Mouse (Mus musculus): Measurements from ENCODE around the gene Mark1. TPM values are rescaled to one million over a fixed set of nuclear protein-coding genes. Genes with fewer than 3 reads are reported as not detected.

Mark1 gene
- polyA plus RNA-seq, 1 experiment: 2.2 TPM

DNA sequence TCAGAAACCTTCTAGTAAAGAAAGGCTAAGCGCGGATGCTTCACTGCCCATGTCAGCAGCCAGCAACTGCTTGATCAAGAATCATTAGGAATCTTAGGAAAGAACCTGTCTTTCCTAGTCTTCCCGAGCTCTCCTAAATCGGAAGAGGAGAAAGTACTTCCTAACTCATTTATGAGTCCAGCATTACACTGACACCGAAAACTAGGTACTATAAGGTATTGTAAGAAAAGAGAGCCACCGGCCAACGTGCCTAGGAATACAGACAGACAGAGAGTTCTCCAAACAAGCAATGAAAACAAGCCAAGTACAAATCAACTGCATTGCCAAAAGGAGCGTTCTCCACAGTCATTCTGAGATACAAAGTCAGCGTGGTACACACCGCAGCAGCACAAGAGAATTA, 8.2 kb downstream of the Mark1 start:
- TF ChIP-seq POLR2A (IDR thresholded peaks at IDR 0.05; ENCODE audit: low read depth, low read length) (no peak), CTCF (conservative IDR thresholded peaks at IDR 0.05; ENCODE audit: insufficient read depth, insufficient read length, low read depth, low read length) (no peak)
- Histone ChIP-seq H3K27me3 (replicated peaks; ENCODE audit: control insufficient read depth, insufficient read depth, low read length) (no peaks in the 10 kb centered on the region), H3K4me1 (ENCODE audit: control insufficient read depth, insufficient read depth, low read length) (no peaks in the 10 kb centered on the region), H3K27ac (ENCODE audit: insufficient read depth, low read depth, low read length) (no peak overlapping the region), H3K36me3 (ENCODE audit: control insufficient read depth, insufficient read depth, low read length) (no peaks in the 10 kb centered on the region), H3K4me3 (ENCODE audit: insufficient read depth, low read depth, low read length) (no peak overlapping the region)
- no peak for DNase-seq
- 89% methylated on average over 10 of the region's 10 CpGs for whole genome bisulfite sequencing

GRCm38 (mm10) chr1:184986748-184987147, 12.6 kb downstream of the Mark1 start:
- no peaks in the 10 kb centered on the region for H3K36me3 ChIP-seq (ENCODE audit: control insufficient read depth, insufficient read depth, low read length)
- no peaks in the 10 kb centered on the region for H3K27me3 ChIP-seq (replicated peaks; ENCODE audit: control insufficient read depth, insufficient read depth, low read length)
- H3K4me3 ChIP-seq (ENCODE audit: insufficient read depth, low read depth, low read length): no peak overlapping the region
- no peaks in the 10 kb centered on the region for H3K4me1 ChIP-seq (ENCODE audit: control insufficient read depth, insufficient read depth, low read length)
- no peak for DNase-seq
- TF ChIP-seq CTCF (conservative IDR thresholded peaks at IDR 0.05; ENCODE audit: insufficient read depth, insufficient read length, low read depth, low read length) (no peak), POLR2A (IDR thresholded peaks at IDR 0.05; ENCODE audit: low read depth, low read length) (no peak)
- H3K27ac ChIP-seq (ENCODE audit: insufficient read depth, low read depth, low read length): no peak overlapping the region
- 53% methylated on average over 2 of the region's 2 CpGs for WGBS

DNA sequence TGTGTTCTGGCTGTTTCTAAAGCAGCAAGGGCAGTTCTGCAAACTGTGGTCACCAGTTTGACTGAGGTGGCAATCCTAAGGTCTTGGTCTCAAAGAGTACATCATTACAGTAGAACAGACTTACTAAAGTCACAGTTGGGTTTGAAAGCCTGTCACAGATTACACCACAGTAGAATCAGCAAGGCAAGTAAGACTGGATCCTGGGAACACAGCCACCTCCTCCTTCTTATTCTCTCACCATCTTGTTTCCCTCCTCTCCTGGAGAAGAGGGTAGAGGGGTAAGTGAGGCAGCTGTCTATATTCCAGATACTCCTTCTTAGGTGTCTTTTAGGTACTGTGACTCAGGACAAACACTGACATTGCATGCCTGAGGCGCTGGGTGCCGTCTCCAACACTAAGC, 14.6 kb downstream of the Mark1 start:
- H3K4me3 ChIP-seq (ENCODE audit: insufficient read depth, low read depth, low read length): no peak overlapping the region
- no peak for TF ChIP-seq CTCF (conservative IDR thresholded peaks at IDR 0.05; ENCODE audit: insufficient read depth, insufficient read length, low read depth, low read length)
- TF ChIP-seq POLR2A (IDR thresholded peaks at IDR 0.05; ENCODE audit: low read depth, low read length): no peak
- no peak overlapping the region for H3K27ac ChIP-seq (ENCODE audit: insufficient read depth, low read depth, low read length)
- no peaks in the 10 kb centered on the region for H3K4me1 ChIP-seq (ENCODE audit: control insufficient read depth, insufficient read depth, low read length)
- 85% methylated on average over 2 of the region's 2 CpGs for WGBS
- no peaks in the 10 kb centered on the region for H3K36me3 ChIP-seq (ENCODE audit: control insufficient read depth, insufficient read depth, low read length)
- DNase-seq: no peak
- H3K27me3 ChIP-seq (replicated peaks; ENCODE audit: control insufficient read depth, insufficient read depth, low read length): no peaks in the 10 kb centered on the region

DNA sequence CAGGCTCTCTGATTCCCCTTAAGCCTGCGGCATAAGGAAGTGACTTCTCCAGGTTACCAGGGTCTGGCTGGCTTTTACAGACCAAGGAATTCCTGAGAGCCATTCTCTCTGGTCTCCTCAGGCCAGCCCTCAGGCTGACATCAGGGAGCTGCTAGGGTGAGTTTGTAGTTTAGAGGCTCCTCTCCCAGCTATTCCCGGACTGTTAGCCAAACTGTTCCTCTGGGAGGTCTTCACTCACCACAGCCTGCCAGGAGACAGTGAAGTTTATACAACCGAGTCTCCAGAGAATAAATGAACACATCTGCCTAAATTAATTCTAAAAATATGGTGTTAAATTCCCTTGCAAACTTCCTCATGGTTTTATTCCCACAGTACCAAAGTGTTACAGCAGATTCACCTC, 15.6 kb downstream of the Mark1 start:
- 52% methylated on average over 3 of the region's 3 CpGs for WGBS
- DNase-seq: no peak
- no peak for TF ChIP-seq POLR2A (IDR thresholded peaks at IDR 0.05; ENCODE audit: low read depth, low read length)
- TF ChIP-seq CTCF (conservative IDR thresholded peaks at IDR 0.05; ENCODE audit: insufficient read depth, insufficient read length, low read depth, low read length): no peak
- no peaks in the 10 kb centered on the region for H3K4me1 ChIP-seq (ENCODE audit: control insufficient read depth, insufficient read depth, low read length)
- no peak overlapping the region for H3K27ac ChIP-seq (ENCODE audit: insufficient read depth, low read depth, low read length)
- no peaks in the 10 kb centered on the region for H3K36me3 ChIP-seq (ENCODE audit: control insufficient read depth, insufficient read depth, low read length)
- H3K27me3 ChIP-seq (replicated peaks; ENCODE audit: control insufficient read depth, insufficient read depth, low read length): no peaks in the 10 kb centered on the region
- H3K4me3 ChIP-seq (ENCODE audit: insufficient read depth, low read depth, low read length): no peak overlapping the region

- no peak for TF ChIP-seq CTCF (conservative IDR thresholded peaks at IDR 0.05; ENCODE audit: insufficient read depth, insufficient read length, low read depth, low read length)
- no peak for TF ChIP-seq POLR2A (IDR thresholded peaks at IDR 0.05; ENCODE audit: low read depth, low read length)
- Histone ChIP-seq H3K4me3 (ENCODE audit: insufficient read depth, low read depth, low read length) (no peak overlapping the region), H3K27me3 (replicated peaks; ENCODE audit: control insufficient read depth, insufficient read depth, low read length) (no peaks in the 10 kb centered on the region), H3K4me1 (ENCODE audit: control insufficient read depth, insufficient read depth, low read length) (no peaks in the 10 kb centered on the region), H3K36me3 (ENCODE audit: control insufficient read depth, insufficient read depth, low read length) (no peaks in the 10 kb centered on the region), H3K27ac (ENCODE audit: insufficient read depth, low read depth, low read length) (no peak overlapping the region)
- 52% methylated on average over 8 of the region's 8 CpGs for WGBS
- no peak for DNase-seq
Measured at GRCm38 (mm10) chr1:184972214-184972776, 27.1 kb downstream of the Mark1 start.

DNA sequence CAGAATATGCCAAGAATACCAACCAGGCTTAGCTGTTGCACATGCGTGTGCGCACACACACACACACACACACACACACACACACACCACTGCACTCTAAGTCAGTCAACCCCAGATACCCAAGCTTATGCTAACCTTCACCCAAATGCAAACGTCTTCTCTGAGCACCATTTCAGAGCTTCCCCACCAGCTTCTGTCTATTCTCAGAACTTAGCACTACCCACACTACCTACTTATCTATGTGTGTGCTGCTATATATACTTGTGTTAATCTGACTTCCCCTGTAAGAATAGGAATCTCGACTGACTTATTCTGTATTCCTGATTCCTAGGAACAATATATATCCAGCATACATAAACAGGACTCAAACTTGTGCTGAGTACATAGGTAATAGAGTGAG, 30.0 kb downstream of the Mark1 start:
- WGBS: 80% methylated on average over 4 of the region's 4 CpGs

GRCm38 (mm10) chr1:184965682-184966360, 33.5 kb downstream of the Mark1 start:
- WGBS: 54% methylated on average over 12 of the region's 12 CpGs
- Histone ChIP-seq H3K27me3 (replicated peaks; ENCODE audit: control insufficient read depth, insufficient read depth, low read length) (no peaks in the 10 kb centered on the region), H3K36me3 (ENCODE audit: control insufficient read depth, insufficient read depth, low read length) (no peaks in the 10 kb centered on the region), H3K4me3 (ENCODE audit: insufficient read depth, low read depth, low read length) (no peak overlapping the region), H3K27ac (ENCODE audit: insufficient read depth, low read depth, low read length) (no peak overlapping the region), H3K4me1 (ENCODE audit: control insufficient read depth, insufficient read depth, low read length) (no peaks in the 10 kb centered on the region)
- DNase-seq: peak; percentile 33
- TF ChIP-seq POLR2A (IDR thresholded peaks at IDR 0.05; ENCODE audit: low read depth, low read length) (no peak), CTCF (conservative IDR thresholded peaks at IDR 0.05; ENCODE audit: insufficient read depth, insufficient read length, low read depth, low read length) (peak; percentile 57)

More for the DNA sequence above, 30.0 kb downstream of the Mark1 start:
- no peaks in the 10 kb centered on the region for H3K27me3 ChIP-seq (replicated peaks; ENCODE audit: control insufficient read depth, insufficient read depth, low read length)
- no peak for DNase-seq
- no peak overlapping the region for H3K4me3 ChIP-seq (ENCODE audit: insufficient read depth, low read depth, low read length)
- no peak for TF ChIP-seq POLR2A (IDR thresholded peaks at IDR 0.05; ENCODE audit: low read depth, low read length)
- TF ChIP-seq CTCF (conservative IDR thresholded peaks at IDR 0.05; ENCODE audit: insufficient read depth, insufficient read length, low read depth, low read length): no peak
- no peaks in the 10 kb centered on the region for H3K4me1 ChIP-seq (ENCODE audit: control insufficient read depth, insufficient read depth, low read length)
- no peaks in the 10 kb centered on the region for H3K36me3 ChIP-seq (ENCODE audit: control insufficient read depth, insufficient read depth, low read length)
- H3K27ac ChIP-seq (ENCODE audit: insufficient read depth, low read depth, low read length): no peak overlapping the region
